Mouse (Mus musculus) cerebellum, adult 11 months (tissue): ENCODE measurements at regions not wholly inside any gene's neighbourhood (a gene's known extent, or its start where the extent isn't known, plus 50 kb on each side); places are given as distances from the start of the nearest gene placed in this dataset.
A peak's percentile ranks its signal among the peaks of the same experiment; 100 is the strongest.
"Not testable (repeated sequence)": the region's sequence is repeated elsewhere in the genome, so short reads cannot be mapped to it uniquely, and the experiment has no call there.

Experiments
- DNase-seq: peaks from one replicate; pipeline ENCODE4 v3.0.0; 2022

DNA sequence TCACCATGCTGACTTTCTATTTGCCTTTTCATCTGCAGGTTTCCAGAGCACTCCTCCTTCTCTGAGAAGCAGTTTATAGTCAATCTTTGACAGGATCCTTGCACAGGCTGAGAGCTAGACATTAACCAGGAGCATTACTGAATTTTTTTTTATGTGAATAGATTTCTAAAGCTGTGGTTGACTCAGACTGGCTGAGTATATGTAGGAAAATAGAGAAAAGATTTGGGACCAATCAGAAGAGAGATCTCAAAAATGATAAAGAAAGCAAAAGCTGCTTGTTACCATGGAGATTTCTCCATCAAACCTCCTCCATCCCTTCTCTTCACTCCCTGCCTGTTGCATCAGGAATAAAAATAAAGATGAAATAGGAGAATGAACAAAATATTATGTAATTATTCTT is 731.2 kb upstream of the Ndn start:
- no peak for DNase-seq

DNA sequence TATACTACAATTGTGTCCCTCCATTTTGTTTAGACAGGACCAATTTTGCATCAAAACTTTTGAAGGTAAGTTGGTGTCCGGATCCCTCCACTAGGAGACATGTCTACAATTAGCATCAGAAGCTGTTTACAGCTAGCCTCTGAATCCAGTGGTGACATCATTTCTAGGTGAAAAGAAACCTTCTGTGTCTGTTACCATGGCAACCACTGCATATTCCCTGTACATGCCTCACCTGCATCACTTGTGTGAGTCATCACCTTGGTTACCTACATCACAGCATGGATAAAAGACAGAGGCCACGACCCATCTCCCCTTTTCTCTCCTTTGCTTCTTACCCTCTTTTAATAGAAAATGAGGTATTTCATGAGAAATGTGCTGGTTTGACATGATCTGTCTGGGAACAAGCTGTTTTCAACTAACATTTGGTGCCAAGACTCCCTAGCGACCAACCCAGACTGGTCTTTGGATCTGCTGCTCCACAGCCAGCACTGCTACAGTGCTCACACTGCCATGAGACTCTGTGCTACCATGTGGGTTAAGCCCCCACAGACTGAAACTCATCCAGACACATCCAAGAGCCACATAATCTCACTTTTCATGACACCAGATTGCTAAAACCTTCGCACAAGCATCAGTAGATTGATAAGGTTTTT is 701.4 kb upstream of the Ndn start:
- no peak for DNase-seq

DNA sequence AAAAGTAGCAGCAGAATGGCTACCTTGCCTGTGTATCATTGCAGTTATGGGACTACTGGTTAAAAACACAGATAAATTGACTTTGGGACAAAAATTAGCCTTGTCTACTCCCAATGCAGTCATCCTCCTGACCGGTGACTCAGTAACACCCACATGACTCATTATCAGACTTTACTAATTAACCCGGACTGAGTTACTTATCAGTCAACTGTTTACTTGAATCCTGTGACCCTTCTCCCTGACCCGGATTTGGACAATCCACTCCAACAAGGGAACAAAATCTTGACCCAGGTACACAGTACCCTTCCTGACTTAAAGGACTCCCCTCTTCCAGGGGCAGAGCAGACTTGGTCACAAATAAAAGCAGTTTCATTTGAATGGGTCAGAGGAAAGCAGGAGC is 688.3 kb upstream of the Ndn start:
- no peak for DNase-seq

DNA sequence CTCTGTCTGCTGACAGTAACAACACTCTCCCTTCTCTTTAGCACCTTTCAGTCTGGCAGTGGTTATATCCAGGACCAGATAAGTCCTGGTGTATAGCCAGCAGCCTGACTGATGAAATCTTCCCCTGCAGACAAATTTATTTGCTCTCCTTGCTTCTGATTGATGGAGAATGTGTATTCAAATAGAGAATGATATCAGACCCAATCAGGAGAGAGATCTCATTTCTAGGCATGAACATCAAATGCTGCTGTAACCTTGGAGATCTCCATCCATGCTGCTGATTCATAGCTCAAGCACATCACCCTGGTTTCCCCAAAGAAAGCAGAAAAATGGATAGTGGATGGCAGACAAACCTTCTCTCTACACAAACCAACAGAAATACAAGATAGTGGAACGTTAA is 663.3 kb upstream of the Ndn start:
- no peak for DNase-seq

DNA sequence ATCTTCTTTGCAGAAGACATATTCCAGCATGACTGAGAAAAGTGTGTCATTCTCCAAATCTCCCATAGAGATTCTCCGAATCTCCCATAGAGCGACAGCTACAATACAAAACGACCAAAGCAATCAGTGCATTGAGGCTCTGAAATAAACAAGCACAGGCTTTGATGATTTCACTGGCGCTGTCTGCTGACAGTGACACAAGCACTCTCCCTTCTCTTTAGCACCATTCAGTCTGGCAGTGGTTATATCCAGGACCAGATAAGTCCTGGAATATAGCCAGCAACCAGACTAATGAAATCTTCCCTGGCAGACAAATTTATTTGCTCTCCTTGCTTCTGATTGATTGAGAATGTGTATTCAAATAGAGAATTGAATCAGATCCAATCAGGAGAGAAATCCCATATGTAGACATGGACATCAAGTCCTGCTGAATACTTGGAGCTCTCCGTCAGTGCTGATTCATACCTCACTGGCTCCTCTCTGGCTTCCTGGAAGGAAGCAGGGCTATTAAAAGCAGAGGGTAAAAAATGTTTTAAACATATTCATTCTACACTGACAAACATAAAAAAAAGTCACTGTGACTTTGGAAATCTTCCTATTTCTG is 661.2 kb upstream of the Ndn start:
- no peak for DNase-seq

DNA sequence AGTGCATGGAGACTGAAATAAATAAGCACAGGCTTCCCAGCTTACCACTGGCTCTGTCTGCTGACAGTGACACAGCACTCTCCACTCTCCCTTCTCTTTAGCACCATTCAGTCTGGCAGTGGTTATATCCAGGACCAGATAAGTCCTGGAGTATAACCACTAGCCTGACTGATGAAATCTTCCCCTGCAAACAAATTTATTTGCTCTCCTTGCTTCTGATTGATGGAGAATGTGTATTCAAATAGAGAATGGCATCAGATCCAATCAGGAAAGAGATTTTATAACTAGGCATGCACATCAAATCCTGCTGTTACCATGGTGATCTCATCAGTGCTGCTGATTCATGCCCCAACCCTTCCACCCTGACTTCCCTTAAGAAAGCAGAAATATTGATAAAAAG is 620.2 kb upstream of the Ndn start:
- DNase-seq: no peak

DNA sequence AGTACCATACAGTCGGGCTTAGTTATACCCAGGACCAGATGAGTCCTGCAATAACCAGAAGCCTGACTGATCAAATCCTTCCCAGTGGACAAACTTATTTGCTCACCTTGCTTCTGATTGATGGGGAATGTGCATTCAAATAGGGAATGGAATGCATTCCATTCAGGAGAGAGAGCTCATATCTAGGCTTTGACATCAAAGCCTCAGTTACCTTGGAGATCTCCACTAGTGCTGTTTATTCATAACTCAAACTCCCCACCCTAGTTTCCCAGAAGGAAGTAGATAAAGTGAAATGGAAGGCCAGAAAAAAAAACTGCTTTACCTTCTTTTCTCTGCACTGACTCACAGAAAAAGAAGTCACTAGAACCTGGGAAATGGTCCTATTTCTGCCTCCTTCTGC is 608.9 kb upstream of the Ndn start:
- DNase-seq: no peak

DNA sequence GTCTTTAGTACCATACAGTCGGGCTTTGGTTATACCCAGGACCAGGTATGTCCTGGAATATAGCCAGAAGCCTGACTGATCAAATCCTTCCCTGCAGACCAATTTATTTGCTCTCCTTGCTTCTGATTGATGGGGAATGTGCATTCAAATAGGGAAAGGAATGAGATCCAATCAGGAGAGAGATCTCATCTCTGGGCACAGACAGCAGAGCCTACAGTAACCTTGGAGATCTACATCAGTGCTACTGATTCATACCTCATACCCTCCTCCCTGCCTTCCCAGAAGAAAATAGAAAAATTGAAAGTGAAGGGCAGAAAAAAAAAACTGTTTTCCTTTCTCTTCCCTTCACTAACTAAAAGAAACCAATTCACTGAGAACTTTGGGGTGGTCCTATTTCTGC is 607.0 kb upstream of the Ndn start:
- not testable (repeated sequence) for DNase-seq

DNA sequence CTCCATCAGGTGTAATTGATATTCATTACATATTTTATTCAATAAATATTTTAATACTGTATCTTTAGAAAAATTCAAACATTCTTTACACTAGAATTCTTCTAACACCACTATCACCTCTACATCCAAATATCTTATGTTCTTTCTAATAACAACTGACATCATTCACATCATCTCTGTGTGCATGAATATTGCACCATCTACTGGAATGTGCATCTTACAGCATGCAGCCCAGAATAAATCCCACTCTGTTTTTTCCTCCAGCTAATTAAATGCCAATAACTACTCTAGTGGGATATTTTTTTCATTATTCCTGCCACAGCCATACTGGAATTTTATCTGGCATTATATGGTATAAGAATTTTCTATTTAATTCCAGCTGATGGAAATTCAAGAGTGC is 576.5 kb upstream of the Ndn start:
- DNase-seq: no peak

DNA sequence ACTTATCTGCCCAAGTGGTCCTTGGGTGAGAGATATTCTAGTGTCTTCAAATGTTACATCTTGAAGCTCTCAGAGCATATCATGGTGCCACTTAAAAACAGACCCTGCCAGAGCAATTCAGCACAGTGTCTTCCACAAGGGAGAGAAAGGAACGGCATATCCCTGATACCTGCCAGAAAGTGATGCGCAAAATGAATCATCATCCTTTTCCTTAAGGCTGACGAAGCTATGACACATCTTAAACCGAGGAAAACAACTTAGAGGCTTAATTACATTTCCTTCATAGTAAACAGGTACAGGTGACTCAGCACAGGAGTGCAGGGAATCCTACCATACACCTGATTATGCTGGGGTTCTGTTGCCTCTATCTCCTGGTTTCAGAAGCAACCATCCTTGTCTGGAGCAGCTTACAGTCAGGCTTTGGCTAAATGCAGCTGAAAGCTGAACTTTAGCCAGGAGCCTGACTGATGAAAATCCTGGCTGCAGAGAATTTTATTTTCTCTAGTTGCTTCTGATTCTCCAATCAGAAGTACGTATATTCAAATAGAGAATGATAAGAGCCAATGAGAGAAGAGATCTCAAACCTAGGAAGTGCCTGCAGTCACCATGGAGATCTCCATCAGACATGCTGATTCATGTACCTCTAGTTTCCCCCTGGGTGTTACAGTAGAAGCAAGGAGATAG is 556.1 kb upstream of the Ndn start:
- no peak for DNase-seq

DNA sequence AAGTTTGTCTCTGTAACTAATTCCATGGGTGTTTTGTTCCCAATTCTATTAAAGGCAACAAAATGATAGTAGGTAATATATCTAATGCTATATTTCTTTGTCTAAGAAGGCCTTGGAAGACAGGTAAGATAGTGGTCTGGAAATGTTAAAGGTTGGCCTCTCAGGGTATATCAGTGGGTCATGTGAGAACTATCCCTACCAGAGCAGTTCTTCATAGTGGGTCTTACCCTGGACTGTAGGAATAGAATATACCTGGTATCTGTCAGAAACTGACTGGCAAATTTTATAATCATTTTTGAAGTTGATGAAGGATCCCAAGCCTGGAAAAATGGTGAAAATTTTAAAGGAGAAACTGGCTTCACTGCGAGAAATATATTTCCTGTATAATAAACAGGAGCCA is 509.5 kb upstream of the Ndn start:
- no peak for DNase-seq

DNA sequence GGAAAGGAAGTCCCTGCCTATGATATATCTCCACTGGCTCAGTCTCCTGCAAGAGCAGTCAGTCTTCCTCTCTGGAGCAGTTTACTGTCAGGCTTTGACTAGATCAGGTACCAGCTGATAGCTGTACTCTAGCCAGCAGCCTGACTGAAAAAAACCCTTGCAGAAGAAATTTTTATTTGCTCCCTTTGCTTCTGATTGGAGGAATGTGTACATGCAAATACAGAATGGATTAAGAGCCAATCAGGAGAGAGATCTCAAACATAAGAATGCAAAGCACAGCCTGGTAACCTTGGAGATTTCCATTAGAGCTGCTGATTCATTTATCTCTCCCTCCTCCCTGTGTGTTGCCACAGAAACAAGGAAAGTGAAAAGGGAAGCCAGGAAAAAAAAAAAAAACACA is 509.1 kb upstream of the Ndn start:
- DNase-seq: peak; percentile 2

DNA sequence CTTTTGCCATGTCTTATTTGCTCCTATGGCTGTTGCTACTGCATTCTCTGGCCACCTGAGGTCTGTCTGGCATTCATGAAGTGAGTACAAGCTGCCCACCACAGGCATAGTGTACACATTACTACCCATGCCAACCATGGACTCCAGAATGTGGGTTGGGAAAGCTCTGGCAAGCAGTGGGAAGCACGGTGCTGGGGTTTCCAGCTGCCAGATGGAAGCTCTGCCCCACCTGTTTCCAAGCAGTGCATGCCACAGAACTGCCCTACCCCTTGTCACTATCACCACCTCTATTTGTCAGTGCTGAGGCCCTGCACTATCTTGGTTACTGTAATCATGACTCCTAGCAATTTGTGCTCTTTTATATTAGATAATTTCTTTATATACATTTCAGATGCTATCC is 494.4 kb upstream of the Ndn start:
- no peak for DNase-seq

DNA sequence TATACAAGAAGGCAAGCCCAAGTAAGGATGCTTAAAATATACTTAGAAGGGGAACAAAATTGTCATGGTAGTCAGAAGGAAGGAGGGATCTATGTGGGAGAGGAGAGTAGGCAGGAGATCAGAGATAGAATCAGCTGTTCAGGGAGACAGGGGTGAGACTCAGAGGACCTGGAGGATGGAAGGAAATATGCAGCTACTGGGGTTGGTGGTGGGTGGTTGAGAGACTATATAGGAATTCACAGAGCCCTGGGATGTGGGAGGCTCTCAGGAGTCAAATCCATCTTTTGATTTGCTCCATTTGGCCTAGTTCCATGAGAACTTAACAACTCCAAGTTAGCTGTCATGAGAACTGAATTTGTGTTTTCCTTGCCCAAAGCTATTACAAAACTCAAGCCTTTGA is 481.9 kb upstream of the Ndn start:
- no peak for DNase-seq

DNA sequence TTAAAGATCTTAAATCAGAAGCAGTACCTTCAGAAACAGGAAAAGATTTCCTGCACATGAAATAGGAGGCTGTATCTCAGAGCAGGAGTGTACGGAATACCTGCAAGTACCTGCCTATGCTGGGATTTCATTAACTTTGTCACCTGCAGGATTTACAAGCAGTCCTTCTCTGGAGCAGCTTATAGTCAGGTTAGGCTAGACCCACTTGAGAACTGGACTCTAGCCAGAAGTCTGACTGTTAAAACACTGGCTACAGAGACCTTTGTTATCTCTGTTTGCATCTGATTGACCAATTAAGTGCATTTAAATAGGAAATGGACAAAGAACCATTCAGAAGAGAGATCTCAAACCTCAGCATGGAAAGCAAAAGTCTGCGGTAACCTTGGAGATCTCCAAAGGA is 480.0 kb upstream of the Ndn start:
- no peak for DNase-seq

DNA sequence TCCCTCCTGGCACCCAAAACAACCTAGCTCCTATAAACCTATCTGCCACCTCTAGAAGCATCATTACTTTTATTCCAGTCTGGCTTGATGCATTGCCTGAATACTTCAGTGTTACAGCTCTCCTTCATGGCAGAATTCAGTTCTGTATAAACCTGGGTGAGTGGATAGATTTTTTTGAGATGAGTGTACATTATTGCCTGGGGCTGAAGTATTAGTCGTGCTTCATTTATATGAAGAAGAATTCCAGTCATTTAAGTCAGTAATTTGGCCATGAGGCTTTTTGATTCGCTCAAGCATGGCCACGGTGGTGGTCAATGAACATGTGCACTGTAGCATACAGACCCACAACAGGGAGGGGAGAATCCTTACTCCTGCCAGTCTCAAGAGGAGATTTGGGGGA is 470.1 kb upstream of the Ndn start:
- no peak for DNase-seq

DNA sequence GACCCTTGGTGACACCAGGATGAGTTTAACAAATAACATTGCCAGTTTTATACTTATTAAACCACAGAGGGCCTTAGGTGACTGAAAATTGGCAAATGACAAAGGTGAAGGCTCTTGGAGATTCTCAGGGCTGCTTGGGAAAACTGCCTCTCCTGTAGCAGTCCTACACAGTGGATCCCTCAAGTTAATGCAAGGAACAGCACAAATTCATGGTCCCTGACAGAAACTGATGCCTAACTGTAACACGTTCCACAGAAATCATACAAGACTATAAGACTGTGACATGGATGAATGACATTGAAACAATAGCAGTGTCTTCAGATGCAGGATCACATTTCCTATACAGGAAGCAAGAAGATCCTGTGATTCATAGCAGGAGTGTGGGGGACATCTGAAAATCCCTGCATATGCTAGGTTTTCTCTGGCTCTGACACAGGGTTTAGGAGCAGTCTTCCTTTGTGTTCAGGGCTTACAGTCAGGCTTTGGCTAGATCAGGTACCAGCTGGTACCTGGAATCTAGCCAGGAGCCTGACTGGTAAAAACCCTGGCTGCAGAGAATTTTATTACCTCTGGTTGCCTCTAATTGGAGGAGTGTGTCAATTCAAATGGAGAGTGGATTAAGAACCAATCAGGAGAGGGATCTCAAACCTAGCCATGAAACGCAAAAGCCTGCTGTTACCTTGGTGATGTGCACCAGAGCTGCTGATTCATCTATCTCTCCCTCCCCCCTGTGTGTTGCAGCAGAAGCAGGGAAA is 468.9 kb upstream of the Ndn start:
- DNase-seq: peak; percentile 55

DNA sequence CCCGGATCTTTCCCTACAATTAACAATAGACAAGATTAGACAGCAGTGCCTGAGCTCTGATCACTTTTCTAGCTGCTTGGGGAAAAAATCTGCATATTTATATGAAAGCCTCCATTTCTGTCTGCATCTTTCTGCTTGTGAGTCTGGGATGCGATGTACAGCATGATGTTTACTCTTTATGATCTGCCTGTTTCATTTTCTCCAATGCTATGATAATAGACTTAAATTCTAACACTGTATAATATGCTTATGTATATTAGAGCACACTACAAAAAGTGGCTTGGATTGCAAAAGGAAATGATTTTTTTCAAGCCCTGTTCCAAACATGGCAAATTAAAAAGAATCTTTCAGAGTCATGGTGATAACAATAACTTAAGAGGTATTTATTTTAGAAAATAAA is 468.3 kb upstream of the Ndn start:
- DNase-seq: no peak

DNA sequence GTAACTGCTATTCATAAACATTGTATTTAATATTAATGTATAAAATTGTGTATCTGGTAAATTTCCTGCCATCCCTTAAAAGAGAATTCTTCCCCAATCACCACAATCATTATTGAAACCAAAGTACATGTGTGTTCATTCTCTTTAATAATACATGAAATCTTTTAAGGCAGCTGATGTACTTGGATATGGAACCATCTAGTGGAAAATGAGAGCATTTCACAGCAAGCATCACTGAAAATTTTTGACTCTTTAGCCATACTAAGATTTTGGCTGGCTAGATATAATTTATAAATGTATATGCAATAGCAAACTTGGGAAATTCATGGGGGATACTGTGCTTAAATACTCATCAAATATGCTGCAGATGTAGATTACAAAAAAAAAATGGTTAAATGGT is 467.8 kb upstream of the Ndn start:
- no peak for DNase-seq
